Mouse (Mus musculus) liver, postnatal 0 days (tissue): ENCODE measurements at regions not wholly inside any gene's neighbourhood (a gene's known extent, or its start where the extent isn't known, plus 50 kb on each side); places are given as distances from the start of the nearest gene placed in this dataset.

Experiments
- CTCF ChIP-seq: sonication (generic); IDR thresholded peaks from 2 replicates; pipeline ENCODE4 v1.5.1; 2016; ENCODE audit warnings: antibody characterized with exemption, low read depth
- EP300 ChIP-seq: IDR thresholded peaks from 2 replicates; pipeline ENCODE4 v1.6.1; 2016; ENCODE audit warnings: antibody characterized with exemption, low read depth, mild to moderate bottlenecking

DNA sequence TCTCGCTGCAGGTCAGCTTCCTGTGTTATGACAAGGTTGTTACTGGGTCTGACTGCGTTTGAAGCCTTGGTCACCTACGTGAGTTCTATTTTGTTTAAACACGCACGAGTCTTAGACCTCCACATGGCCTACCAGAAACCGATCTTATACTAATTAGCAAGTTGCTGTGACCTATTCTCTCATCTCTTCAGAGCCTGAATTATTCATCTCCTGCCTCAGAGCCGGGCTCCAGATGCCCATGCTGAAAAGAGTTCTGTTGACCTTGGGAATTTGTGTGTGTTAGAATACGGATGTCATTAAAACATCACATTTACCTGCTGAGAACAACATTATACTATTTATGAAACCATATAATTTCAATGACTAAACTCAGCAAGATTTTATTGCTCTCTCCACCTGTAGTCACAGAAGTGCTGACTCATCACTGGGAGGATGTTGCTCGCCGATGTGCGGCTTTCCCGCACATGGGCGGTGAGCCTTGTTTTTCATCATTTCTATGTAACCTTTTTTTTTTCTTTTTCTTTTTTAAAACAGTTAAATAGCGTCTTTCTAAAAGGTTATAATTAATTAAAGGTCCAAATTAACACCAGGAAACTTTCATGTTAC lies 102.1 kb downstream of the Evx1 start:
- TF ChIP-seq CTCF: no peak
- no peak for TF ChIP-seq EP300
